Mouse (Mus musculus): ENCODE data around the gene Vav2.

DNA sequence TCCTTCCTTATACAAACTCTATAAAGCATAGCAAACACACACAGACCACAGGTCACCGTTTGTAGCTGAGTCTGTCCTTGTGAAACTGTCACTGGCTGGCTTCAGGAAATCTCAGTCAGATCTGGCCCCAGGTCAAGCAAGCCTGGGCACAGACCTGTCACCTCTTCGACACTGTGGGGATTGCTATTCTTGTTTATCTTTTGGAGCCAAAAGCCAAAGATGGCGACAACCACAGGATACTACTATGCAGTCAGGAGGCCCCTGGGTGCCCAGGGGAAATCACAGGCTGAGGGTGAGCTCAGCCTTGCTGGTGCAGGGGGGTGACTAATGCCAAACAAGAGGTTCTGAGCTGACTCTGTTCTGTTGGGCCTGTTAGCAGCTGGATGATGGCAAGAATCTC is 10.4 kb downstream of the Vav2 start:
- no peak for TF ChIP-seq CTCF (IDR thresholded peaks at IDR 0.05; ENCODE audit: low read depth, low read length)
- no peak for TF ChIP-seq POLR2A (IDR thresholded peaks at IDR 0.05; ENCODE audit: insufficient read depth, low read length)

All from ES-Bruce4 (cell line).